Mouse (Mus musculus): ENCODE measurements around the gene Maz. TPM values are rescaled to one million over a fixed set of nuclear protein-coding genes. Genes with fewer than 3 reads are reported as not detected.

Maz gene
- polyA plus RNA-seq, 2 experiments = 27.3 to 97.5 TPM

DNA sequence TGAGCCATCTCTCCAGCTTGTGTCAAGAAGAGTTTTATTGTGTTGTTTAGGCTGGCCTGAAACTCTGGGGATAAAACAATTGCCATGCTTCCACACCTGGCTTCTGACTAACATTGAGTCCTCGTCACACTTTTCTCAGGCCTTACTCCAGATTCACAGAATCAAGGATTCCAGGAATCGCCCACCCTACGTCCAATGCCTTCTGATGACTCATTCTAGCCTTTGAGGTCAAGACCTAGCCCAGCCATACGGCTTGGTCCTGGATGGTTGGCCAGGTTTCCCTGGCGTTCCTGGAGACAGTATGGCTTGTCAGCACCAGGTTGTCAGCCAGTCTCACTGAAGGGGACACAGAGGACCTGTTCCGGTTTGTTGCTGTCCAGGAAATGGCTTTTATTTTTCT is 14.5 kb downstream of the Maz start:
- Histone ChIP-seq H3K27ac (no peak overlapping the region), H3K9me3 (ENCODE audit: control insufficient read depth, low read length) (no peaks in the 10 kb centered on the region), H3K36me3 (replicated peaks; ENCODE audit: control insufficient read depth, insufficient read depth, low read depth) (peaks cover 5% of the 10 kb centered on the region), H3K27me3 (ENCODE audit: control insufficient read depth, insufficient read depth, low read length) (no peaks in the 10 kb centered on the region), H3K9ac (replicated peaks) (no peak overlapping the region), H3K4me2 (ENCODE audit: low read depth) (no peak overlapping the region), H3K4me3 (ENCODE audit: insufficient read depth in 1 of 2, low read depth in 2 of 2, low read length in 2 of 2) (no peak overlapping the region), H3K4me1 (replicated peaks; ENCODE audit: control insufficient read depth in 2 of 2, insufficient read depth in 2 of 2, low read length in 1 of 2) (peaks cover 19 to 31% of the 10 kb centered on the region in 2 experiments)
- WGBS (ENCODE audit: insufficient replicate concordance) = 78% methylated on average over 6 of the region's 6 CpGs
- ATAC-seq (ENCODE audit: insufficient read depth) (no peak), DNase-seq (ENCODE audit: low read depth in 3 of 3, low spot score in 3 of 3) (no peak)
- TF ChIP-seq EP300 (IDR thresholded peaks at IDR 0.05; ENCODE audit: low read depth) (no peak), CTCF (IDR thresholded peaks at IDR 0.05; ENCODE audit: low read depth) (no peak)

DNA sequence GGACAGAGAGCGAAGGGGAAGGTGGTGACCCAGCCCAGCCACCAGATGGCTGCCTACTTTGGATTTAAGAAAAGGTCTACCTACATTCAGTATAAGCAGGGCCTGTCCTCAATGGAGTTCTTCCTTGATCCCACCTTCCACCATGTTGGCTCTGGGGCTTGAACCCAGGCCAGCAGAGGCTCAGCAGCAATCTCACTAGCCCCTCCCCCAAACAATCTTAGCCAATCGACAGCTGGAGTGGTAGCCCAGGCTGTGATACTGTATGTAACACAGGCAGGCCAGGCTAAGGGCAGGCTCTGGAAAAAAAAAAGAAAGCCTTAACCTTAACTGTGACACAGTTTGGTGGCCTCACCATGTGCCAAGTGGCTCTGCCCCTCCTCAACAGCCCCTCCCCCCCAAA is 15.1 kb downstream of the Maz start:
- no peak for DNase-seq (ENCODE audit: low read depth in 3 of 3, low spot score in 3 of 3)
- Histone ChIP-seq H3K4me2 (ENCODE audit: low read depth) (no peak overlapping the region), H3K36me3 (replicated peaks; ENCODE audit: control insufficient read depth, insufficient read depth, low read depth) (peaks cover 5% of the 10 kb centered on the region), H3K4me1 (replicated peaks; ENCODE audit: control insufficient read depth in 2 of 2, insufficient read depth in 2 of 2, low read length in 1 of 2) (peaks cover 19 to 33% of the 10 kb centered on the region in 2 experiments), H3K27ac (no peak overlapping the region), H3K9ac (replicated peaks) (no peak overlapping the region), H3K27me3 (ENCODE audit: control insufficient read depth, insufficient read depth, low read length) (no peaks in the 10 kb centered on the region), H3K4me3 (ENCODE audit: insufficient read depth in 1 of 2, low read depth in 2 of 2, low read length in 2 of 2) (no peak overlapping the region), H3K9me3 (ENCODE audit: control insufficient read depth, low read length) (no peaks in the 10 kb centered on the region)
- TF ChIP-seq EP300 (IDR thresholded peaks at IDR 0.05; ENCODE audit: low read depth) (no peak), CTCF (IDR thresholded peaks at IDR 0.05; ENCODE audit: low read depth) (no peak)
- no peak for ATAC-seq (ENCODE audit: insufficient read depth)
- 73% methylated on average over 2 of the region's 2 CpGs for WGBS (ENCODE audit: insufficient replicate concordance)

DNA sequence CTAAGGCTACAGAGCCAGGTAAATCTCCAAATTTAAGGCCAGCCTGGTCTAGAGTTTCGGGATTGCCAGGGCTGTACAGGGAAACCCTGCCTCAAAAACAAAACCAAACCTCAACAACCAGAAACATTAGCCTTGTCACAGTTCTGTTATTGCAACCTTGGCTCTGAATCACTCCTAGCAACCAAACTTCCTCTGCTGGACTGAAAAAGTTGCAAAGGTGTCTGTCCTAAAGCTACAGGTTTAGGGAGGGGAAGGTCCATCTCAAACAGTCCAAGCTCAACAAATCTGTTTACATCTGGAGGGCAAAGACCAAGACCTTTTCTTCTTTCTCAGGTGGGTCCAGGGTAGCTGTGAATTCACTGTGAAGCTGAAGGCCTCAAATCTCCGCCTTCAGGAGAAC is 15.8 kb downstream of the Maz start:
- H3K27ac ChIP-seq = no peak overlapping the region
- 87% methylated on average over 2 of the region's 2 CpGs for WGBS (ENCODE audit: insufficient replicate concordance)
- H3K4me1 ChIP-seq (replicated peaks; ENCODE audit: control insufficient read depth in 2 of 2, insufficient read depth in 2 of 2, low read length in 1 of 2) = peaks cover 19 to 33% of the 10 kb centered on the region in 2 experiments

DNA sequence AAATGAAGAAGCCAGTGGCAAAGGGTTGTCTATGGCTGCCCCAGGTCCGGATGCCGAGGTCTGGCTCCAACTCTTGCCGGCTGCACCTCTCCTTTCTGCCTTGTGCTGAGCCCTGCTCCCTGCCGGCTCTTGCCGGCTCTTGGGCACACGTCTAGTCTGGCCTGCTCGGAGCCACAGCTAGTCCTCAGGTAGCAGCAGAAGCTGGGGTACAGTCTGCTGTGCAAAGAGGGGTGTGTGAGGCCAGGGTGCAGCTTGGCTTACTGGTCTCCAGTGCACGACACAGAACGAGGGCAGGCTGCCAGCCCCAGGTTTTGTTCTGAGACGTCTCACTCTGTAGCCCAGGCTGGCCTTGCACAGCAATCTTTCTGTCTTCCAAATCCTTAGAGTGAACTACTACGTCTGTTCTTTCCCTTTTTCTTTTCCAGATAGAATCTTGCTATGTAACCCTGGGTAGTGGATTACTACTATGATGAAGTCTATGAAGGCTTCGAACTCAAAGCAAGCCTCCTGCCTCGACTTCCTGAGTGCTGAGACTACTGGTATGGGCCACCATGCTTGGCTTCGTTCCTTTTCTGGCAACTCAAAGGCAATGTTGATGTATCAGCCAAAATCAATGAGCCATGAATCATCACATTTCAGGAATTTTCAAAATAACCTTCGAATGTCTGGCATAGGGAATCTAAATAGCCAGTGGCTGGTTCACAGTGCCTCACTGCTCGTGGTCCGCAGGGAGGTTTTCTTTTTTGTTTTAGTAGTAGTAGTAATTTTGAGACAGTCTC is 17.3 kb downstream of the Maz start:
- Histone ChIP-seq H3K36me3 (replicated peaks; ENCODE audit: control insufficient read depth, insufficient read depth, low read depth) (peaks cover 3% of the 10 kb centered on the region; the same call in 1 of the 2 replicates), H3K4me3 (ENCODE audit: insufficient read depth in 1 of 2, low read depth in 2 of 2, low read length in 2 of 2) (no peak overlapping the region), H3K4me2 (ENCODE audit: low read depth) (peak overlapping the region; percentile 60), H3K27ac (peak overlapping the region; percentile 94), H3K4me1 (replicated peaks; ENCODE audit: control insufficient read depth in 2 of 2, insufficient read depth in 2 of 2, low read length in 1 of 2) (peaks cover 19 to 26% of the 10 kb centered on the region in 2 experiments), H3K9me3 (ENCODE audit: control insufficient read depth, low read length) (no peaks in the 10 kb centered on the region), H3K27me3 (ENCODE audit: control insufficient read depth, insufficient read depth, low read length) (no peaks in the 10 kb centered on the region), H3K9ac (replicated peaks) (no peak overlapping the region; the same call in 1 of the 2 replicates)
- TF ChIP-seq EP300 (IDR thresholded peaks at IDR 0.05; ENCODE audit: low read depth) (no peak), CTCF (IDR thresholded peaks at IDR 0.05; ENCODE audit: low read depth) (no peak)
- ATAC-seq (ENCODE audit: insufficient read depth) = no peak
- WGBS (ENCODE audit: insufficient replicate concordance) = 74% methylated on average over 17 of the region's 17 CpGs
- DNase-seq (ENCODE audit: low read depth in 3 of 3, low spot score in 3 of 3) = no peak

More for the DNA sequence above, 15.8 kb downstream of the Maz start:
- H3K4me3 ChIP-seq (ENCODE audit: insufficient read depth in 1 of 2, low read depth in 2 of 2, low read length in 2 of 2) = no peak overlapping the region
- H3K36me3 ChIP-seq (replicated peaks; ENCODE audit: control insufficient read depth, insufficient read depth, low read depth) = peaks cover 5% of the 10 kb centered on the region
- H3K9ac ChIP-seq (replicated peaks) = no peak overlapping the region
- H3K9me3 ChIP-seq (ENCODE audit: control insufficient read depth, low read length) = no peaks in the 10 kb centered on the region
- H3K4me2 ChIP-seq (ENCODE audit: low read depth) = no peak overlapping the region
- TF ChIP-seq CTCF (IDR thresholded peaks at IDR 0.05; ENCODE audit: low read depth) (no peak), EP300 (IDR thresholded peaks at IDR 0.05; ENCODE audit: low read depth) (no peak)
- DNase-seq (ENCODE audit: low read depth in 3 of 3, low spot score in 3 of 3) = no peak
- ATAC-seq (ENCODE audit: insufficient read depth) = no peak
- H3K27me3 ChIP-seq (ENCODE audit: control insufficient read depth, insufficient read depth, low read length) = no peaks in the 10 kb centered on the region

DNA sequence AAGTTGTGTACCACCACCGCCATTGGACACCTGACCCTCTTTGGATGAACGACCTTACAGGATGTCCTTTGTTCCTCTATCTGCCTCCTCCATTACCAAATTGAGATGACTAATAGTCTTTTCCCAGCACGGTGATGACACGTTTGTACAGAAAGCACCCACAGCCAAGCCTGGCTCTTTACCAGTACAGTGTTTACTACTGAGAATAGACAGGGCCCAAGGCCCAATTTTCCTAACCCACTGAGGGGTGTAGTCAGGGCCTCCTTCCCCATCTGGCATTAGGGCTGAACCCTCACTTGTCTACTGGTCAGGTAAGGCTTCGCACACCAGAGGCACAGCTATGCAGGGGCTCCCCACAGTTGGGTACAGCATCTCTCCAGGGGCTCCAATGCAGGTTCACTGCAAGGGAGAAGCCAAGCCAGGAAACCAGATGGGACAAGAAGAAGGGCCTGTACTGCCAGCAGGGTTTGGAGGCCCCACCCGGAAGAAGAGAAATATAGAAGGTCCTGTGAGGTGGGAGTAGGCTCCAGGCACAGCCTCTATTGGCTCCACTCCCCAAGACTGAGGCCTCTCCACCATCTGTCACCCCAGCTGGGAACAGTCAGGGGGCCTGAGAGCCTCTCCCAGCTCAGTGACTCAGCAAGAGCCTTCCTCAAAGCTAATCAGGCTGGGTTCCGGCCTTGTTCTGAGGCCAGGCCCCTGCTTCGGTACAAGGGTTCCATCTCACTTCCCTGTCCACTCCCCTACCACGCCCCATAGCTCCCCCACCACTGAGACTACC is 18.4 kb downstream of the Maz start:
- Histone ChIP-seq H3K4me1 (replicated peaks; ENCODE audit: control insufficient read depth in 2 of 2, insufficient read depth in 2 of 2, low read length in 1 of 2) (peaks cover 19 to 22% of the 10 kb centered on the region in 2 experiments), H3K36me3 (replicated peaks; ENCODE audit: control insufficient read depth, insufficient read depth, low read depth) (peaks cover 3% of the 10 kb centered on the region; the same call in 1 of the 2 replicates), H3K9me3 (ENCODE audit: control insufficient read depth, low read length) (no peaks in the 10 kb centered on the region), H3K4me3 (ENCODE audit: insufficient read depth in 1 of 2, low read depth in 2 of 2, low read length in 2 of 2) (no peak overlapping the region), H3K9ac (replicated peaks) (peak overlapping the region; percentile 65), H3K27ac (peak overlapping the region; percentile 94), H3K27me3 (ENCODE audit: control insufficient read depth, insufficient read depth, low read length) (no peaks in the 10 kb centered on the region), H3K4me2 (ENCODE audit: low read depth) (peak overlapping the region; percentile 60)
- WGBS (ENCODE audit: insufficient replicate concordance) = 32% methylated on average over 9 of the region's 9 CpGs
- DNase-seq (ENCODE audit: low read depth in 3 of 3, low spot score in 3 of 3) = peak; percentile 66 to 76 (median 69)
- no peak for TF ChIP-seq EP300 (IDR thresholded peaks at IDR 0.05; ENCODE audit: low read depth)
- TF ChIP-seq CTCF (IDR thresholded peaks at IDR 0.05; ENCODE audit: low read depth) = no peak
- peak; percentile 95 for ATAC-seq (ENCODE audit: insufficient read depth)

Measured in liver, embryonic 14.5 days (tissue).